Mouse (Mus musculus): ENCODE data around the gene Smad9. TPM values are rescaled to one million over a fixed set of nuclear protein-coding genes. Genes with fewer than 3 reads are reported as not detected.

Gene Smad9
- polyA plus RNA-seq (2015; fragmentation: Nextera tagmentation; extraction: Ambion mirVana): 1.4 and 1.7 TPM in 2 replicates

- Histone ChIP-seq H3K4me3 (peak within 1 kb of the TSS; percentile 62), H3K9me3 (no peaks in the 10 kb centered on the region), H3K4me2 (replicated peaks) (peak within 1 kb of the TSS; percentile 99), H3K36me3 (peaks cover 17% of the 10 kb centered on the region), H3K9ac (peak within 1 kb of the TSS; percentile 81), H3K27ac (peak within 1 kb of the TSS; percentile 84), H3K4me1 (peaks cover 37% of the 10 kb centered on the region), H3K27me3 (peaks cover 3% of the 10 kb centered on the region; the same call in 1 of the 2 replicates)
- peak; percentile 89 for ATAC-seq (ENCODE audit: low FRiP score, low read depth)
- WGBS: under 1% methylated on average over 56 of the region's 66 CpGs
Observed at GRCm38 (mm10) chr3:54755145-54756041, at the start of gene Smad9. Smad9 (plus strand) TSS chr3:54755582.

- Histone ChIP-seq H3K27ac (no peak overlapping the region), H3K36me3 (peaks cover 83% of the 10 kb centered on the region), H3K4me3 (no peak overlapping the region), H3K9ac (no peak overlapping the region), H3K4me2 (replicated peaks) (no peak overlapping the region), H3K27me3 (no peaks in the 10 kb centered on the region), H3K4me1 (no peaks in the 10 kb centered on the region), H3K9me3 (no peaks in the 10 kb centered on the region)
- WGBS: 76% methylated on average over 9 of the region's 9 CpGs
- no peak for ATAC-seq (ENCODE audit: low FRiP score, low read depth)
Observed at GRCm38 (mm10) chr3:54708972-54709371, 46.4 kb upstream of the Smad9 start.

GRCm38 (mm10) chr3:54714253-54714652 lies 41.1 kb upstream of the Smad9 start, which contains the start of gene Gm21958:
Gm21958 (minus strand) TSS chr3:54714353.
- Histone ChIP-seq H3K4me3 (no peak within 1 kb of the TSS), H3K27me3 (no peaks in the 10 kb centered on the region), H3K27ac (no peak within 1 kb of the TSS), H3K36me3 (peaks cover 81% of the 10 kb centered on the region), H3K9me3 (no peaks in the 10 kb centered on the region), H3K9ac (no peak within 1 kb of the TSS), H3K4me2 (replicated peaks) (no peak within 1 kb of the TSS), H3K4me1 (no peaks in the 10 kb centered on the region)
- ATAC-seq (ENCODE audit: low FRiP score, low read depth): no peak
- WGBS: 87% methylated on average over 6 of the region's 6 CpGs

DNA sequence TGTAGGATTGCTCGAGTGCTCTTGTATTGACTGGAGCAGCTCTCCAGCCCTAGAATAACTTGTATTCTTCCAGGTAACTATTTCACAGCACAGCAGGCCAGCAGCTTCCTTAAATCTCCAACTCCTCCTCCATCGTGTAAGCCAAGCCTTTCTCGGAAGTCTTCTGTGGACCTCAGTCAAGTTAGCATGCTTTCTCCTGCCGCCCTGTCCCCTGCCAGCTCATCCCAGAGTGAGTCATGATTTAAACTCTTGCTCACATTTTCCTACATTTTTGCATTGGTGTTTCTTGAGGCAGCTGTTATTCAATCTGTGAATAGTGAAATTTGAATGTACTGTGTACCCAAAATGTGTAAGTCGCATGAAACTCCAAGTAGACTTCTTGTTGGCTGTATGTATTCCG lies 39.9 kb upstream of the Smad9 start:
- H3K9ac ChIP-seq: no peak overlapping the region
- no peaks in the 10 kb centered on the region for H3K9me3 ChIP-seq
- H3K4me3 ChIP-seq: no peak overlapping the region
- WGBS: 95% methylated on average over 6 of the region's 6 CpGs
- no peaks in the 10 kb centered on the region for H3K27me3 ChIP-seq
- H3K4me2 ChIP-seq (replicated peaks): no peak overlapping the region
- H3K27ac ChIP-seq: no peak overlapping the region
- H3K36me3 ChIP-seq: peaks cover 75% of the 10 kb centered on the region
- no peaks in the 10 kb centered on the region for H3K4me1 ChIP-seq
- ATAC-seq (ENCODE audit: low FRiP score, low read depth): no peak

DNA sequence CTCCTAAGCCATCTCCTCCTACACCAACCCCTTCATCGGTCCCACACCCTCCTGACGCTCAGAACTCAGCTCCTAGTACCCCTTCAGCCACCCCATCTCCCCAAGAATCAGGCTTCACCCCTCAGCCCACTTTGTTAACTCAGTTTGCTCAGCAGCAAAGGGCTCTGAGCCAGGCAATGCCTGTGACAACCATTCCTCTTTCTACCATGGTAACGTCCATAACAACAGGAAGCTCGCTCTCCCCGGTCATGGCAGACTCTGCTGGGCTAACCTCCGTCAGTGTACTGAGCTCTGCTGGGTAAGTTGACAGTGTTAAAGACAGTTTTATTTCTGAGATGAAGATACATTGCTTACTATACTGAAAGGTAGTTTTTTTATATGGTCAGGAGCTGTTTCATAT lies 38.0 kb upstream of the Smad9 start:
- no peaks in the 10 kb centered on the region for H3K27me3 ChIP-seq
- WGBS: 83% methylated on average over 6 of the region's 6 CpGs
- no peak for ATAC-seq (ENCODE audit: low FRiP score, low read depth)

GRCm38 (mm10) chr3:54718947-54719346 lies 36.4 kb upstream of the Smad9 start:
- Histone ChIP-seq H3K9me3 (no peaks in the 10 kb centered on the region), H3K9ac (no peak overlapping the region), H3K4me1 (no peaks in the 10 kb centered on the region), H3K27me3 (no peaks in the 10 kb centered on the region), H3K4me3 (no peak overlapping the region), H3K36me3 (peaks cover 84% of the 10 kb centered on the region), H3K4me2 (replicated peaks) (no peak overlapping the region), H3K27ac (no peak overlapping the region)
- WGBS: 73% methylated on average over 3 of the region's 3 CpGs
- ATAC-seq (ENCODE audit: low FRiP score, low read depth): no peak

More for the DNA sequence above, 38.0 kb upstream of the Smad9 start:
- H3K4me3 ChIP-seq: no peak overlapping the region
- H3K9ac ChIP-seq: no peak overlapping the region
- H3K4me2 ChIP-seq (replicated peaks): no peak overlapping the region
- H3K27ac ChIP-seq: no peak overlapping the region
- H3K4me1 ChIP-seq: no peaks in the 10 kb centered on the region
- peaks cover 76% of the 10 kb centered on the region for H3K36me3 ChIP-seq
- no peaks in the 10 kb centered on the region for H3K9me3 ChIP-seq

DNA sequence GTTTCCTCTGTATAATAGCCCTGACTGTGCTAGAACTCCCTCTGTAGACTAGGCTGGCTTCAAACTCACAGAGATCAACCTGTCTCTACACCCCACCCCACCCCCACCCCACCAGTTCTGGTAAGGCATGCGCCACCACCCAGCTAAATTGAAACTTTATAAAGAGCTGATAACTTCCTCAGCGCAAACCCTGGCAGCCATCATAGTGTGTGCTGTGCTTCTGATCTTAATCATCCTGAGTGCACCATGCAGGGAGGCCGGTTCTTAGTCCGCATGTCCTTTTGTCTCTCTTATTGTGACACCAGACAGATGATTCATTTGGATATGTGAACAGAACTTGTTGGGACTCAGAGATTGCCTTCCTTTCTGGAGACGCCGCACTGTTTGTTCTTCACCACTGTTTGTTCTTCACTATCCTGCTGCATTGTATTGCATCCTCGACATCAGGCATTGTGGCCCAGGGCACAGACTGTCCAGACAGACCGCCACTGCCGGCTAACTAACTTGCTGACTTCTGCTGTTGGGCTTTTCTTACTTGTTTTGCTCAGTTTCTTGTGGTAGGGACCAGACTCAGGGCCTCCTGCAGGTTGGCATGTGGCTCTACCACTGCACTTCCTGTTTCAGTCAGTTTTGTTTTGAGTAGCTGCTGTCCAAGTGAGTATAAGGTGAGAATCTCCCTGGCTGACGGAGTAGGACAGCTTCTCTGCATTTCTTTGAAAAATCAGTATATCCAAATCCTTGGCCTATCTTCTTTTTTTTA lies 31.5 kb upstream of the Smad9 start:
- ATAC-seq (ENCODE audit: low FRiP score, low read depth): no peak
- Histone ChIP-seq H3K4me3 (no peak overlapping the region), H3K27me3 (no peaks in the 10 kb centered on the region), H3K36me3 (peaks cover 73% of the 10 kb centered on the region), H3K4me1 (no peaks in the 10 kb centered on the region), H3K4me2 (replicated peaks) (no peak overlapping the region), H3K9me3 (no peaks in the 10 kb centered on the region), H3K27ac (no peak overlapping the region), H3K9ac (no peak overlapping the region)
- WGBS: 90% methylated on average over 10 of the region's 10 CpGs

DNA sequence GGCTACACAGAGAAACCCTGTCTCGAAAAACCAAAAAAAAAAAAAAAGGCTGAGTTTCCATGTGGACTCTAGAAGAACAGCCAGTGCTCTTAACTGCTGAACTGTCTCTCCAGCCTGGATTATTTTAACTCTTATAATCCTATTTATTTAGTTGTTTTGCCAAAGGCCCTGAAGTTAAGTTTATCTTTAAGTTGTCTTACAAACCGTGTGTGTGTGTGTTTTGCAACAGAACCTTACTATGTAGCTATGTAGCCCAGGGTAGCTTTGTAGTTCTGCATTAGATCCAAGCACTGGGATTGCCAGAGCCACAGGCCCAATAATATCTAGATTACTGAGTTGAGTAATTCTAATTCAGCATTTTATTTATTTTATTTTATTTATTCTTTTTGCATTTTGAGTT lies 30.0 kb upstream of the Smad9 start:
- WGBS: 92% methylated on average over 2 of the region's 2 CpGs
- ATAC-seq (ENCODE audit: low FRiP score, low read depth): no peak
- H3K27ac ChIP-seq: no peak overlapping the region
- no peak overlapping the region for H3K4me3 ChIP-seq
- no peak overlapping the region for H3K9ac ChIP-seq
- peaks cover 80% of the 10 kb centered on the region for H3K36me3 ChIP-seq
- H3K4me2 ChIP-seq (replicated peaks): no peak overlapping the region
- no peaks in the 10 kb centered on the region for H3K4me1 ChIP-seq
- no peaks in the 10 kb centered on the region for H3K27me3 ChIP-seq
- H3K9me3 ChIP-seq: no peaks in the 10 kb centered on the region

GRCm38 (mm10) chr3:54727588-54727987 lies 27.8 kb upstream of the Smad9 start:
- Histone ChIP-seq H3K9ac (no peak overlapping the region), H3K4me2 (replicated peaks) (no peak overlapping the region), H3K4me1 (no peaks in the 10 kb centered on the region), H3K4me3 (no peak overlapping the region), H3K27me3 (no peaks in the 10 kb centered on the region), H3K36me3 (peaks cover 81% of the 10 kb centered on the region), H3K27ac (no peak overlapping the region), H3K9me3 (no peaks in the 10 kb centered on the region)
- ATAC-seq (ENCODE audit: low FRiP score, low read depth): no peak
- WGBS: 92% methylated on average over 2 of the region's 2 CpGs

DNA sequence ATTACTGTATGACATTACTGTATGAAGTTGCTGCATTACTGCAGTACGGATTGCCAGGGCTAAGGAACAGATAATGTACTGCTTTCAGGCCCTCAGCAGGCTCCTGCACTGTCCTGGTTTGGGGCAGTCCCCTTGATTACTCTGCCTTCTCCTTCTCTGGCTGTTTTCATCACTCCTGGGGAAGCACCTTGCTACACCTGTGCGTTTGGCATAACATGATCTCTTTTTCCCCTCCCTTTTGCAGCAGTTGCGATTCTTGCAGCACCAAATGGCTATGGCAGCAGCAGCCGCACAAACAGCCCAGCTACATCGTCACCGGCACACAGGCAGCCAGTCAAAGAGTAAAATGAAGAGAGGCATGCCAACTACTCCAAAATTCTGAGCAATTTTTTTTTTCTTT lies 27.3 kb upstream of the Smad9 start:
- H3K9me3 ChIP-seq: no peaks in the 10 kb centered on the region
- H3K9ac ChIP-seq: no peak overlapping the region
- H3K27ac ChIP-seq: no peak overlapping the region
- H3K36me3 ChIP-seq: peaks cover 81% of the 10 kb centered on the region
- no peak overlapping the region for H3K4me3 ChIP-seq
- no peak for ATAC-seq (ENCODE audit: low FRiP score, low read depth)
- H3K4me1 ChIP-seq: no peaks in the 10 kb centered on the region
- H3K4me2 ChIP-seq (replicated peaks): no peak overlapping the region
- H3K27me3 ChIP-seq: no peaks in the 10 kb centered on the region
- WGBS: 94% methylated on average over 6 of the region's 6 CpGs

GRCm38 (mm10) chr3:54731626-54732150 lies 23.7 kb upstream of the Smad9 start:
- H3K36me3 ChIP-seq: peaks cover 66% of the 10 kb centered on the region
- peaks cover 13% of the 10 kb centered on the region for H3K4me1 ChIP-seq
- no peaks in the 10 kb centered on the region for H3K9me3 ChIP-seq
- no peaks in the 10 kb centered on the region for H3K27me3 ChIP-seq
- no peak overlapping the region for H3K27ac ChIP-seq
- H3K4me3 ChIP-seq: no peak overlapping the region
- 24% methylated on average over 8 of the region's 8 CpGs for WGBS
- no peak overlapping the region for H3K4me2 ChIP-seq (replicated peaks)
- no peak for ATAC-seq (ENCODE audit: low FRiP score, low read depth)
- no peak overlapping the region for H3K9ac ChIP-seq

DNA sequence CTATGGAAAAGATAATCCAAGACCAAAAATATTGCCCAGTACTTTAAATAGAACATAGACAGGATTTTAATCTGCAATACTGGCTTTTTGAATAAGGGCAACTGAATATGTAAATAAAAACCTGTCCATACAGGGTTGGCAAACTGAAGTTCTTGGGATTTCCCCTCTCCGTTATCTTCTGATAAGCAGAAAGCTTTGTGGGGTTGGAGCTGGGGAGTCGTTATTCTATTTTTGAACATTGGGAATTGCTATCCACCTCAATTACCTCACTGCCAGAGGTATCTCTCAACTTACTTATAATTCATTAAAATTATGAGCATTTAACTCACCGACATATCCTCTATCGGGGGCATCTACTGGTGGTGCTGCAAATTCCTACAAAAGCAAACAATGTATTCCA lies 23.0 kb upstream of the Smad9 start:
- peaks cover 59% of the 10 kb centered on the region for H3K36me3 ChIP-seq

More for the DNA sequence above, 23.0 kb upstream of the Smad9 start:
- no peak overlapping the region for H3K4me2 ChIP-seq (replicated peaks)
- H3K4me1 ChIP-seq: peaks cover 13% of the 10 kb centered on the region
- H3K27me3 ChIP-seq: no peaks in the 10 kb centered on the region
- ATAC-seq (ENCODE audit: low FRiP score, low read depth): no peak
- no peak overlapping the region for H3K27ac ChIP-seq
- H3K9ac ChIP-seq: no peak overlapping the region
- no peaks in the 10 kb centered on the region for H3K9me3 ChIP-seq
- no peak overlapping the region for H3K4me3 ChIP-seq
- 89% methylated on average over 4 of the region's 4 CpGs for WGBS

Measured in limb, embryonic 13.5 days (tissue).